In the genomic region with DNA sequence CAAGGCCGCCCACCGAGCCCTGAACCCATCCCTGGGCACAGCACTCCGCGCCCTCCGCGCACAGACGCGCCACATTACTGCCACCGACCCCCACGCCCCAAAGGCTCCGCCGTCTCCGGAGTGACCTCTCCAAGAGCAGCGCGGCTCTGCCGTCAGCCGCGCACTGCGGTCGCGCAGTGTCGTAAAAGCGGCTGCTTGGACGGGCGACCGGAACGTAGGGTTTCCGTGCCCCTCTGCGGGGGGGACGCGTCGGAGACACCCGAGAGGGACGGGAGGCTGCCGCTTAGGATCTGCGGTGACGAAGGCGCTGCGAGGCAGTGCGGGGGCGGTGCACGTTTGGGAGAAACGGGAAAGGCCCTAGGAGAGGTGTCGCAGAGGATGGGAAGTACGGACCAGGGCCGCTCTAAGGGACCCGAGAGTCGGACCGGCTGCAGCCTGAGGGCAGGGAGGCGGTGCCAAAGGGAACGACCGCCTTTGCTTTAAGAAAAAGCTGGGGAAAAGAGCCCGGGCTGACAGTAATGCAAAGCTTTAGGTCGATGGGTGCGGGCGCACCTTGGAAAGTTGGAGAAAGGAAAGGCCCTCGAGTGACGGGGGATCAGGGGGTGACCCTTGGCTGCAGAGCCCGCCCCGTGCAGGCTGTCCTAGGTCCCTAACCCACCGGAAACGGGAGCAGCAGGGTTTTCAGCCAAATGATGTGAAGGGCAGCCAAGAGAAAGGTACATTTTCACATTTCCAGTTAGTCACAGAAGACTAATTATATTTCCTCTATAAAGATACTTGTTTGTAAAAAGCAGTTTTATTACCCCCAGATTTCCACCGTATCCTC, we compare ENCODE assay signal across 8 mouse cellular contexts. TPM values are rescaled to one million over a fixed set of nuclear protein-coding genes. Genes with fewer than 3 reads are reported as not detected.
DNase-seq lines count a peak whose midpoint lies in the region; ATAC-seq and TF ChIP-seq lines count a peak whose summit lies in the region.

Gene Dlat (minus strand): TSS at position 389 of the 826 bp plus-strand sequence.

- peaks cover 23% of the 10 kb centered on the region for H3K36me3 ChIP-seq in embryonic facial prominence, embryonic 14.5 days (ENCODE audit: control insufficient read depth, insufficient read depth, low read length)
- H3K36me3 ChIP-seq in limb, embryonic 14.5 days (ENCODE audit: control insufficient read depth, insufficient read depth, low read length), result peaks cover 24% of the 10 kb centered on the region
- no peaks in the 10 kb centered on the region; the same call in 1 of the 2 replicates for H3K36me3 ChIP-seq in midbrain, postnatal 0 days (ENCODE audit: insufficient read depth, low read length)

- TF ChIP-seq POLR2A in limb, embryonic 14.5 days (IDR thresholded peaks at IDR 0.05; ENCODE audit: borderline replicate concordance, extremely low read depth, insufficient read depth, insufficient read length), result peak; percentile 88; the same call in 1 of the 2 replicates

- H3K4me2 ChIP-seq in embryonic facial prominence, embryonic 14.5 days (ENCODE audit: low read depth, low read length), result peak within 1 kb of the TSS; percentile 76
- peak within 1 kb of the TSS; percentile 45 for H3K4me2 ChIP-seq in limb, embryonic 14.5 days (replicated peaks; ENCODE audit: low read depth, low read length, severe bottlenecking)
- peak within 1 kb of the TSS; percentile 58 for H3K4me2 ChIP-seq in midbrain, postnatal 0 days (ENCODE audit: low read depth, low read length, poor library complexity, severe bottlenecking)

- peak within 1 kb of the TSS; percentile 80 for H3K9ac ChIP-seq in embryonic facial prominence, embryonic 14.5 days (ENCODE audit: low read depth, low read length)
- H3K9ac ChIP-seq in limb, embryonic 14.5 days (ENCODE audit: low read depth, low read length, severe bottlenecking), result peak within 1 kb of the TSS; percentile 87
- peak within 1 kb of the TSS; percentile 95 for H3K9ac ChIP-seq in midbrain, postnatal 0 days (replicated peaks; ENCODE audit: low read length, poor library complexity, severe bottlenecking)

- H3K27me3 ChIP-seq in embryonic facial prominence, embryonic 14.5 days (replicated peaks; ENCODE audit: control insufficient read depth, insufficient read depth, low read length), result no peaks in the 10 kb centered on the region
- H3K27me3 ChIP-seq in limb, embryonic 14.5 days (ENCODE audit: control insufficient read depth, insufficient read depth, low read length), result no peaks in the 10 kb centered on the region
- no peaks in the 10 kb centered on the region for H3K27me3 ChIP-seq in midbrain, postnatal 0 days (ENCODE audit: insufficient read depth, low read length)

- TF ChIP-seq CTCF in midbrain, postnatal 0 days (IDR thresholded peaks at IDR 0.05), result no peak

- peak within 1 kb of the TSS; percentile 59 for H3K27ac ChIP-seq in embryonic facial prominence, embryonic 14.5 days (replicated peaks; ENCODE audit: low read depth, low read length)
- peak within 1 kb of the TSS; percentile 85 for H3K27ac ChIP-seq in limb, embryonic 14.5 days (replicated peaks; ENCODE audit: low read depth, low read length)
- peak within 1 kb of the TSS; percentile 84 for H3K27ac ChIP-seq in midbrain, postnatal 0 days (ENCODE audit: low read depth, low read length)

- H3K9me3 ChIP-seq in embryonic facial prominence, embryonic 14.5 days (ENCODE audit: control insufficient read depth, low read length), result no peaks in the 10 kb centered on the region
- H3K9me3 ChIP-seq in limb, embryonic 14.5 days (ENCODE audit: control insufficient read depth, low read length), result no peaks in the 10 kb centered on the region
- H3K9me3 ChIP-seq in midbrain, postnatal 0 days (ENCODE audit: low read length), result no peaks in the 10 kb centered on the region

- DNase-seq in 3T3-L1 (ENCODE audit: low read depth, low spot score), result peak; percentile 78
- DNase-seq in adrenal gland, postnatal 4 days (ENCODE audit: low spot score in 2 of 2), result peak; percentile 57 to 75
- DNase-seq in embryonic facial prominence, embryonic 14.5 days (ENCODE audit: low spot score), result peak; percentile 95
- peak; percentile 85 for DNase-seq in heart, adult 8-10 months (ENCODE audit: low spot score)
- DNase-seq in kidney, adult 9 months, result peak; percentile 89
- DNase-seq in limb, embryonic 14.5 days (ENCODE audit: low spot score), result peak; percentile 87
- DNase-seq in midbrain, postnatal 0 days (ENCODE audit: low spot score), result peak; percentile 94
- DNase-seq in spleen, postnatal 14 days (ENCODE audit: low spot score in 2 of 2), result peak; percentile 61 to 74

- H3K4me1 ChIP-seq in embryonic facial prominence, embryonic 14.5 days (ENCODE audit: control insufficient read depth, insufficient read depth, low read length), result peaks cover 4% of the 10 kb centered on the region; the same call in 1 of the 2 replicates
- H3K4me1 ChIP-seq in limb, embryonic 14.5 days (ENCODE audit: control insufficient read depth, insufficient read depth, low read length), result peaks cover 11% of the 10 kb centered on the region; the same call in 1 of the 2 replicates
- H3K4me1 ChIP-seq in midbrain, postnatal 0 days (ENCODE audit: insufficient read depth, low read length), result 0 out of 2 replicates have a peak, but pooled peaks cover 2% of the 10 kb centered on the region

- H3K4me3 ChIP-seq in embryonic facial prominence, embryonic 14.5 days (ENCODE audit: low read depth, low read length), result peak within 1 kb of the TSS; percentile 69
- peak within 1 kb of the TSS; percentile 96 for H3K4me3 ChIP-seq in limb, embryonic 14.5 days (replicated peaks; ENCODE audit: low read length)
- H3K4me3 ChIP-seq in midbrain, postnatal 0 days (ENCODE audit: low read depth, low read length), result peak within 1 kb of the TSS; percentile 94

- 0% methylated on average over 58 of the region's 63 CpGs for WGBS in embryonic facial prominence, embryonic 14.5 days
- WGBS in limb, embryonic 14.5 days, result 2% methylated on average over 62 of the region's 63 CpGs
- WGBS in midbrain, postnatal 0 days, result under 1% methylated on average over 58 of the region's 63 CpGs

- ATAC-seq in embryonic facial prominence, embryonic 14.5 days (ENCODE audit: low read depth), result peak; percentile 96
- peak; percentile 95 for ATAC-seq in limb, embryonic 14.5 days (ENCODE audit: low FRiP score, low read depth)
- ATAC-seq in midbrain, postnatal 0 days (ENCODE audit: low FRiP score), result peak; percentile 92

RNA-seq across cellular contexts. Expression of gene Dlat, which starts in this region (rescaled TPM):
- total RNA-seq in adrenal gland, postnatal 4 days (2021), result 100 to 1,000 TPM; 117 to 122 TPM
- polyA plus RNA-seq in embryonic facial prominence, embryonic 14.5 days (2014; fragmentation: Nextera tagmentation; extraction: Ambion mirVana), result 60.1 and 65.9 TPM in 2 replicates
- total RNA-seq in heart, adult 8-10 months (2022), result 100 to 1,000 TPM; 333 to 412 (median 402) TPM
- 24.3 and 30.4 TPM in 2 replicates for polyA plus RNA-seq in limb, embryonic 14.5 days (2012; rRNA removed)
- polyA plus RNA-seq in limb, embryonic 14.5 days (2014; fragmentation: Nextera tagmentation; extraction: Ambion mirVana), result 49.5 and 57.3 TPM in 2 replicates
- 67.4 and 70.3 TPM in 2 replicates for total RNA-seq in midbrain, postnatal 0 days (2014; rRNA removed)
- polyA plus RNA-seq in midbrain, postnatal 0 days (2015; fragmentation: Nextera tagmentation; extraction: Ambion mirVana), result 58.7 and 59.1 TPM in 2 replicates

Comparison
In these comparisons a context has a peak if more than half of its experiments do, and no peak if none do; other contexts are left out.
1. Peak in every context shown above with its lines: DNase-seq, ATAC-seq, H3K4me3 ChIP-seq and H3K27ac ChIP-seq.